Mouse (Mus musculus): ENCODE results near the gene Carmil1. TPM values are rescaled to one million over a fixed set of nuclear protein-coding genes. Genes with fewer than 3 reads are reported as not detected.

Gene Carmil1
- polyA plus RNA-seq, 1 experiment from 2014 or later, result 12.4 TPM

GRCm38 (mm10) chr13:24257809-24258208 is 22.8 kb downstream of the Carmil1 start:
- H3K4me2 ChIP-seq, result no peak overlapping the region
- H3K27me3 ChIP-seq (replicated peaks), result 0 out of 2 replicates have a peak, but pooled peaks cover 6% of the 10 kb centered on the region
- no peaks in the 10 kb centered on the region for H3K9me3 ChIP-seq (replicated peaks)
- no peak overlapping the region for H3K27ac ChIP-seq (ENCODE audit: poor library complexity, severe bottlenecking)
- H3K4me3 ChIP-seq, result no peak overlapping the region
- H3K4me1 ChIP-seq (replicated peaks), result peaks cover 6% of the 10 kb centered on the region
- no peak for ATAC-seq (ENCODE audit: insufficient number of reproducible peaks, low FRiP score)
- no peak overlapping the region for H3K9ac ChIP-seq
- no peaks in the 10 kb centered on the region for H3K36me3 ChIP-seq
- WGBS, result 90% methylated on average over 6 of the region's 6 CpGs

GRCm38 (mm10) chr13:24253989-24254388 is 26.6 kb downstream of the Carmil1 start:
- peak; percentile 51; the same call in 1 of the 2 replicates for ATAC-seq (ENCODE audit: insufficient number of reproducible peaks, low FRiP score)
- 9% methylated on average over 2 of the region's 2 CpGs for WGBS

GRCm38 (mm10) chr13:24253551-24253950 is 27.0 kb downstream of the Carmil1 start:
- Histone ChIP-seq H3K4me2 (no peak overlapping the region), H3K27ac (ENCODE audit: poor library complexity, severe bottlenecking) (no peak overlapping the region), H3K9ac (no peak overlapping the region), H3K4me1 (replicated peaks) (peaks cover 17% of the 10 kb centered on the region), H3K4me3 (no peak overlapping the region), H3K36me3 (no peaks in the 10 kb centered on the region), H3K9me3 (replicated peaks) (no peaks in the 10 kb centered on the region), H3K27me3 (replicated peaks) (no peaks in the 10 kb centered on the region)
- WGBS, result 76% methylated on average over 3 of the region's 3 CpGs
- no peak for ATAC-seq (ENCODE audit: insufficient number of reproducible peaks, low FRiP score)

More at GRCm38 (mm10) chr13:24253989-24254388, 26.6 kb downstream of the Carmil1 start:
- no peak overlapping the region for H3K27ac ChIP-seq (ENCODE audit: poor library complexity, severe bottlenecking)
- peaks cover 17% of the 10 kb centered on the region for H3K4me1 ChIP-seq (replicated peaks)
- H3K4me3 ChIP-seq, result no peak overlapping the region
- H3K4me2 ChIP-seq, result no peak overlapping the region
- no peaks in the 10 kb centered on the region for H3K9me3 ChIP-seq (replicated peaks)
- no peaks in the 10 kb centered on the region for H3K27me3 ChIP-seq (replicated peaks)
- no peak overlapping the region for H3K9ac ChIP-seq
- H3K36me3 ChIP-seq, result no peaks in the 10 kb centered on the region

- H3K27me3 ChIP-seq (replicated peaks), result no peaks in the 10 kb centered on the region
- no peak for ATAC-seq (ENCODE audit: insufficient number of reproducible peaks, low FRiP score)
- H3K4me3 ChIP-seq, result no peak overlapping the region
- H3K36me3 ChIP-seq, result no peaks in the 10 kb centered on the region
- H3K4me1 ChIP-seq (replicated peaks), result peaks cover 17% of the 10 kb centered on the region
- no peaks in the 10 kb centered on the region for H3K9me3 ChIP-seq (replicated peaks)
- no peak overlapping the region for H3K27ac ChIP-seq (ENCODE audit: poor library complexity, severe bottlenecking)
- H3K9ac ChIP-seq, result no peak overlapping the region
- 86% methylated on average over 7 of the region's 7 CpGs for WGBS
- no peak overlapping the region for H3K4me2 ChIP-seq
Measured at GRCm38 (mm10) chr13:24251236-24251635, 29.4 kb downstream of the Carmil1 start.

GRCm38 (mm10) chr13:24247928-24248327 is 32.7 kb downstream of the Carmil1 start:
- Histone ChIP-seq H3K27me3 (replicated peaks) (no peaks in the 10 kb centered on the region), H3K4me3 (no peak overlapping the region), H3K4me1 (replicated peaks) (peaks cover 12% of the 10 kb centered on the region), H3K9ac (no peak overlapping the region), H3K4me2 (no peak overlapping the region), H3K36me3 (no peaks in the 10 kb centered on the region), H3K27ac (ENCODE audit: poor library complexity, severe bottlenecking) (no peak overlapping the region), H3K9me3 (replicated peaks) (no peaks in the 10 kb centered on the region)
- no peak for ATAC-seq (ENCODE audit: insufficient number of reproducible peaks, low FRiP score)
- WGBS, result 69% methylated on average over 5 of the region's 5 CpGs

- H3K9ac ChIP-seq, result no peak overlapping the region
- no peak overlapping the region for H3K27ac ChIP-seq (ENCODE audit: poor library complexity, severe bottlenecking)
- 54% methylated on average over 3 of the region's 3 CpGs for WGBS
- H3K9me3 ChIP-seq (replicated peaks), result no peaks in the 10 kb centered on the region
- H3K4me1 ChIP-seq (replicated peaks), result peaks cover 16% of the 10 kb centered on the region
- ATAC-seq (ENCODE audit: insufficient number of reproducible peaks, low FRiP score), result no peak
- H3K27me3 ChIP-seq (replicated peaks), result no peaks in the 10 kb centered on the region
- no peak overlapping the region for H3K4me3 ChIP-seq
- H3K4me2 ChIP-seq, result no peak overlapping the region
- no peaks in the 10 kb centered on the region for H3K36me3 ChIP-seq
Measured at GRCm38 (mm10) chr13:24247441-24247840, 33.2 kb downstream of the Carmil1 start.

GRCm38 (mm10) chr13:24246266-24246665 is 34.3 kb downstream of the Carmil1 start:
- no peak overlapping the region for H3K9ac ChIP-seq
- H3K4me3 ChIP-seq, result no peak overlapping the region
- H3K27me3 ChIP-seq (replicated peaks), result no peaks in the 10 kb centered on the region
- H3K4me1 ChIP-seq (replicated peaks), result peaks cover 20% of the 10 kb centered on the region
- no peak for ATAC-seq (ENCODE audit: insufficient number of reproducible peaks, low FRiP score)
- H3K36me3 ChIP-seq, result no peaks in the 10 kb centered on the region
- H3K4me2 ChIP-seq, result no peak overlapping the region
- no peaks in the 10 kb centered on the region for H3K9me3 ChIP-seq (replicated peaks)
- no peak overlapping the region for H3K27ac ChIP-seq (ENCODE audit: poor library complexity, severe bottlenecking)
- WGBS, result 79% methylated on average over 6 of the region's 6 CpGs

GRCm38 (mm10) chr13:24244613-24245012 is 36.0 kb downstream of the Carmil1 start:
- Histone ChIP-seq H3K9me3 (replicated peaks) (no peaks in the 10 kb centered on the region), H3K4me1 (replicated peaks) (peaks cover 18% of the 10 kb centered on the region), H3K9ac (no peak overlapping the region), H3K4me2 (no peak overlapping the region), H3K4me3 (no peak overlapping the region), H3K36me3 (no peaks in the 10 kb centered on the region), H3K27me3 (replicated peaks) (no peaks in the 10 kb centered on the region), H3K27ac (ENCODE audit: poor library complexity, severe bottlenecking) (no peak overlapping the region)
- ATAC-seq (ENCODE audit: insufficient number of reproducible peaks, low FRiP score), result no peak
- WGBS, result 54% methylated on average over 11 of the region's 11 CpGs

- Histone ChIP-seq H3K9me3 (replicated peaks) (no peaks in the 10 kb centered on the region), H3K27ac (ENCODE audit: poor library complexity, severe bottlenecking) (no peak overlapping the region), H3K4me3 (no peak overlapping the region), H3K27me3 (replicated peaks) (no peaks in the 10 kb centered on the region), H3K4me2 (no peak overlapping the region), H3K36me3 (no peaks in the 10 kb centered on the region), H3K4me1 (replicated peaks) (peaks cover 21% of the 10 kb centered on the region), H3K9ac (no peak overlapping the region)
- no peak for ATAC-seq (ENCODE audit: insufficient number of reproducible peaks, low FRiP score)
- 62% methylated on average over 3 of the region's 4 CpGs for WGBS
Measured at GRCm38 (mm10) chr13:24243964-24244363, 36.6 kb downstream of the Carmil1 start.

GRCm38 (mm10) chr13:24242429-24243106 is 38.0 kb downstream of the Carmil1 start:
- H3K4me1 ChIP-seq (replicated peaks), result peaks cover 25% of the 10 kb centered on the region
- H3K9me3 ChIP-seq (replicated peaks), result no peaks in the 10 kb centered on the region
- no peak overlapping the region for H3K4me3 ChIP-seq
- ATAC-seq (ENCODE audit: insufficient number of reproducible peaks, low FRiP score), result no peak
- no peaks in the 10 kb centered on the region for H3K36me3 ChIP-seq
- no peaks in the 10 kb centered on the region for H3K27me3 ChIP-seq (replicated peaks)
- 76% methylated on average over 5 of the region's 5 CpGs for WGBS
- H3K9ac ChIP-seq, result no peak overlapping the region
- H3K4me2 ChIP-seq, result no peak overlapping the region
- no peak overlapping the region for H3K27ac ChIP-seq (ENCODE audit: poor library complexity, severe bottlenecking)

GRCm38 (mm10) chr13:24241201-24241600 is 39.4 kb downstream of the Carmil1 start:
- 74% methylated on average over 5 of the region's 5 CpGs for WGBS
- ATAC-seq (ENCODE audit: insufficient number of reproducible peaks, low FRiP score), result no peak
- no peak overlapping the region for H3K4me2 ChIP-seq
- H3K4me3 ChIP-seq, result no peak overlapping the region
- H3K9ac ChIP-seq, result no peak overlapping the region
- H3K9me3 ChIP-seq (replicated peaks), result no peaks in the 10 kb centered on the region; the same call in 1 of the 2 replicates
- no peaks in the 10 kb centered on the region for H3K36me3 ChIP-seq
- H3K27ac ChIP-seq (ENCODE audit: poor library complexity, severe bottlenecking), result no peak overlapping the region
- no peaks in the 10 kb centered on the region for H3K27me3 ChIP-seq (replicated peaks)
- H3K4me1 ChIP-seq (replicated peaks), result peaks cover 25% of the 10 kb centered on the region

GRCm38 (mm10) chr13:24240430-24240829 is 40.2 kb downstream of the Carmil1 start:
- Histone ChIP-seq H3K4me2 (no peak overlapping the region), H3K9me3 (replicated peaks) (no peaks in the 10 kb centered on the region; the same call in 1 of the 2 replicates), H3K9ac (no peak overlapping the region), H3K4me1 (replicated peaks) (peaks cover 25% of the 10 kb centered on the region), H3K27ac (ENCODE audit: poor library complexity, severe bottlenecking) (0 out of 2 replicates have a peak overlapping the region, but pooled peaks have one; percentile 16), H3K4me3 (no peak overlapping the region), H3K36me3 (no peaks in the 10 kb centered on the region), H3K27me3 (replicated peaks) (no peaks in the 10 kb centered on the region)
- WGBS, result 51% methylated on average over 4 of the region's 4 CpGs
- no peak for ATAC-seq (ENCODE audit: insufficient number of reproducible peaks, low FRiP score)
